Mouse (Mus musculus) v-Abl transformed pro-B cells (cell line): ENCODE results near the gene Vmn2r54.
"Not testable (repeated sequence)": the region's sequence is repeated elsewhere in the genome, so short reads cannot be mapped to it uniquely, and the experiment has no call there.

Experiments
- in situ Hi-C, 2 experiments: fragments of 400-800 bp; cut with MboI; formaldehyde crosslinking; loops; one replicate each; pipeline ENCODE4 v1.15.1; 2025; ENCODE audit not compliant: unreplicated experiment in 2 of 2

Gene Vmn2r54

GRCm38 (mm10) chr7:12640219-12640618, at the start of gene Vmn2r54:
TSS of gene Vmn2r54 (minus strand) at chr7:12640319.
- in situ Hi-C loops: not testable (repeated sequence)

- in situ Hi-C loops: not testable (repeated sequence)
These were observed 44.8 kb upstream of the Vmn2r54 start, which contains the start of gene Vmn2r55 for GRCm38 (mm10) chr7:12684903-12685302. TSS of gene Vmn2r55 (minus strand) at chr7:12685003.

DNA sequence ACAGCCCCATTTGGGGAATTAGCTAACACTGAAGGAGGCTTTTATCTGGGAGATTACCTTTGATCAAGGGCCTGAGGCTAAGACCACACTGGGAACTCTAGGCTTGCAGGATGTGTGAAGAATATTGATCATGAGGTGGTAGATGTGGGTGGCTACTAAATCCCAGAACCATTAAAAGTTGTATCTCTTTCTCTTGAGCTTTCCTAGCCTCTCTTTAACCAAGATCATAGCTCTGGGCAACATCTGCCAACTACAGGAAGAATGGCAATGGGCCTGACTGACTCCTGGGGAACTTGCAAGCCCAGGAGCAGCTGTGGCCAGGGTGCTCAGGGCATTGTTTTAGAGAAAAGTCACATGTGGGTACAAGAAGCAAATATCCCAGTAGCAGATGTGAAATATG, 31.4 kb downstream of the Vmn2r54 start, which contains the start of gene Vmn2r53:
Gene Vmn2r53, minus strand, starts transcription at position 101 of the 400 bp plus-strand sequence.
- in situ Hi-C loops: no loop called here
